Mouse (Mus musculus) liver, adult 2 months (tissue): ENCODE measurements around the gene Plxnb2. TPM values are rescaled to one million over a fixed set of nuclear protein-coding genes. Genes with fewer than 3 reads are reported as not detected.

ENCODE experiments used
- DNase-seq: peaks from one replicate; pipeline ENCODE4 v3.0.0-alpha.2; 2011; ENCODE audit warnings: low read depth, low spot score; ENCODE audit errors: extremely low read depth
- H3K27ac ChIP-seq: fragments of 200-500 bp; replicated peaks from 2 replicates; pipeline ENCODE4 v1.5.1; 2012; ENCODE audit warnings: low read depth, mild to moderate bottlenecking, control low read depth, inconsistent platforms, low read length; ENCODE audit not compliant: insufficient read depth
- H3K27me3 ChIP-seq: fragments of 200-500 bp; 2 replicates; pipeline ENCODE4 v1.6.1; 2012; ENCODE audit warnings: mild to moderate bottlenecking, moderate library complexity, low read length, inconsistent platforms; ENCODE audit not compliant: control insufficient read depth, insufficient read depth
- H3K36me3 ChIP-seq: fragments of 200-500 bp; 2 replicates; pipeline ENCODE4 v1.6.1; 2012; ENCODE audit warnings: low read length, inconsistent platforms; ENCODE audit not compliant: control insufficient read depth, insufficient read depth
- H3K4me1 ChIP-seq: fragments of 200-500 bp; 2 replicates; pipeline ENCODE4 v1.6.1; 2011; ENCODE audit warnings: low read length; ENCODE audit not compliant: control insufficient read depth, insufficient read depth
- H3K4me3 ChIP-seq: fragments of 200-500 bp; 2 replicates; pipeline ENCODE4 v1.5.1; 2011; ENCODE audit warnings: low read depth, mild to moderate bottlenecking, control low read depth, low read length, moderate library complexity; ENCODE audit not compliant: insufficient read depth
- H3K79me2 ChIP-seq: fragments of 200-500 bp; 2 replicates; pipeline ENCODE4 v1.6.1; 2012; ENCODE audit warnings: inconsistent platforms, mild to moderate bottlenecking, low read length, moderate library complexity; ENCODE audit not compliant: control insufficient read depth, insufficient read depth
- H3K9ac ChIP-seq: fragments of 200-500 bp; 2 replicates; pipeline ENCODE4 v1.6.1; 2012; ENCODE audit warnings: low read depth, mild to moderate bottlenecking, control low read depth, inconsistent platforms, low read length
- CTCF ChIP-seq: fragments of 200-500 bp; IDR thresholded peaks from 2 replicates; pipeline ENCODE4 v1.5.1; 2011; ENCODE audit warnings: low read depth, low read length, control low read depth
- POLR2A ChIP-seq: fragments of 200-500 bp; IDR thresholded peaks from 2 replicates; pipeline ENCODE4 v1.6.1; 2011; ENCODE audit warnings: low read length, control low read depth; ENCODE audit not compliant: insufficient read depth; ENCODE audit errors: extremely low read depth
- WGBS: fragments of 180-500 bp; shearing (Covaris S2); methylation state at CpG from one replicate; pipeline ENCODE4 v1.1.7; 2018; 5-methylcytosine and 5-hydroxymethylcytosine counted together
- polyA plus RNA-seq: library from polyadenylated mRNA; depleted of rRNA; stranded (reverse); fragments of >200 nt; gene quantifications from 2 replicates; pipeline ENCODE4 v1.2.3, GENCODE M21; 2012
- total RNA-seq: library from RNA; depleted of rRNA; stranded (reverse); fragments of >200 nt; gene quantifications from 2 replicates; pipeline ENCODE4 v1.2.3, GENCODE M21; 2014

Plxnb2 gene
- total and polyA plus RNA-seq, 2 experiments = 80.0 to 199 TPM

GRCm38 (mm10) chr15:89143134-89143533, 37.5 kb downstream of the Plxnb2 start:
- DNase-seq = no peak
- H3K9ac ChIP-seq = no peak overlapping the region
- no peak overlapping the region for H3K27ac ChIP-seq
- peaks cover 14% of the 10 kb centered on the region for H3K27me3 ChIP-seq
- H3K4me3 ChIP-seq = no peak overlapping the region
- H3K4me1 ChIP-seq = no peaks in the 10 kb centered on the region
- no peaks in the 10 kb centered on the region for H3K79me2 ChIP-seq
- no peaks in the 10 kb centered on the region for H3K36me3 ChIP-seq
- TF ChIP-seq CTCF (no peak), POLR2A (no peak)
- WGBS = 74% methylated on average over 2 of the region's 2 CpGs

- no peaks in the 10 kb centered on the region for H3K4me1 ChIP-seq
- H3K27ac ChIP-seq = 0 out of 2 replicates have a peak overlapping the region, but pooled peaks have one; percentile 18
- TF ChIP-seq CTCF = no peak
- TF ChIP-seq POLR2A = no peak
- H3K36me3 ChIP-seq = no peaks in the 10 kb centered on the region
- peaks cover 10% of the 10 kb centered on the region for H3K27me3 ChIP-seq
- 64% methylated on average over 4 of the region's 4 CpGs for WGBS
- DNase-seq = no peak
- H3K4me3 ChIP-seq = no peak overlapping the region
- H3K79me2 ChIP-seq = no peaks in the 10 kb centered on the region
- H3K9ac ChIP-seq = no peak overlapping the region
Measured at GRCm38 (mm10) chr15:89141905-89142304, 38.7 kb downstream of the Plxnb2 start.

GRCm38 (mm10) chr15:89141443-89141842, 39.1 kb downstream of the Plxnb2 start:
- Histone ChIP-seq H3K79me2 (no peaks in the 10 kb centered on the region), H3K27ac (no peak overlapping the region), H3K4me3 (no peak overlapping the region), H3K9ac (no peak overlapping the region), H3K4me1 (no peaks in the 10 kb centered on the region), H3K36me3 (no peaks in the 10 kb centered on the region), H3K27me3 (peaks cover 8% of the 10 kb centered on the region)
- TF ChIP-seq CTCF (no peak), POLR2A (no peak)
- DNase-seq = no peak
- 20% methylated on average over 5 of the region's 5 CpGs for WGBS

GRCm38 (mm10) chr15:89140659-89141252, 39.8 kb downstream of the Plxnb2 start, which contains the start of gene Mapk12:
Gene Mapk12, minus strand, starts transcription at chr15:89140703.
- Histone ChIP-seq H3K27ac (peak within 1 kb of the TSS; percentile 59), H3K27me3 (0 out of 2 replicates have a peak, but pooled peaks cover 2% of the 10 kb centered on the region), H3K4me1 (no peaks in the 10 kb centered on the region), H3K36me3 (no peaks in the 10 kb centered on the region), H3K4me3 (peak within 1 kb of the TSS; percentile 79), H3K9ac (peak within 1 kb of the TSS; percentile 84), H3K79me2 (no peaks in the 10 kb centered on the region)
- DNase-seq = no peak
- TF ChIP-seq CTCF = no peak
- 2% methylated on average over 21 of the region's 21 CpGs for WGBS

- Histone ChIP-seq H3K27ac (peak overlapping the region; percentile 59), H3K27me3 (no peaks in the 10 kb centered on the region), H3K36me3 (no peaks in the 10 kb centered on the region), H3K9ac (peak overlapping the region; percentile 84), H3K4me1 (no peaks in the 10 kb centered on the region), H3K79me2 (no peaks in the 10 kb centered on the region), H3K4me3 (peak overlapping the region; percentile 79)
- TF ChIP-seq POLR2A = no peak
- TF ChIP-seq CTCF = no peak
- 2% methylated on average over 52 of the region's 53 CpGs for whole genome bisulfite sequencing
- DNase-seq = no peak
Measured at GRCm38 (mm10) chr15:89140048-89140658, 40.4 kb downstream of the Plxnb2 start.

- TF ChIP-seq CTCF (no peak), POLR2A (no peak)
- Histone ChIP-seq H3K9ac (no peak overlapping the region), H3K4me1 (no peaks in the 10 kb centered on the region), H3K79me2 (no peaks in the 10 kb centered on the region), H3K4me3 (no peak overlapping the region), H3K27ac (no peak overlapping the region), H3K27me3 (no peaks in the 10 kb centered on the region), H3K36me3 (no peaks in the 10 kb centered on the region)
- no peak for DNase-seq
- WGBS = 86% methylated on average over 6 of the region's 6 CpGs
Measured at GRCm38 (mm10) chr15:89138531-89138930, 42.1 kb downstream of the Plxnb2 start.
